Mouse (Mus musculus): ENCODE measurements at regions not wholly inside any gene's neighbourhood (a gene's known extent, or its start where the extent isn't known, plus 50 kb on each side); places are given as distances from the start of the nearest gene placed in this dataset.
"Not testable (repeated sequence)": the region's sequence is repeated elsewhere in the genome, so short reads cannot be mapped to it uniquely, and the experiment has no call there.

DNA sequence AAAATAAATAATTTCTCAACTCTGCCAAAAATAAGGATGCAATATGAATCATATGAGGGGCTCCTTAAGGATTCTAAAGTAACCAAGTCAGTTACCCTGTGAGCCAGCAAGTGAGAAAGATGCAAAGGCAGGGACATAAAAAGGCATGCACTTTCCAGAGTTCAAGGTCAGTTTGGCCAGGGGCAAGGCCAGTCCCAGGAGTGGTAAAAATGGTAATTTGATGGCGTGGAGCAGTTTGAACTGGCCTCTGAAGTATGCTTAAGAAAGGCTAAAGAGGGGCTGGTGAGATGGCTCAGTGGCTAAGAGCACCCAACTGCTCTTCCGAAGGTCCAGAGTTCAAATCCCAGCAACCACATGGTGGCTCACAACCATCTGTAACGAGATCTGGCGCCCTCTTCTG, 68.8 kb downstream of the BC005561 start:
- DNase-seq (ENCODE audit: low read depth) = not testable (repeated sequence)

DNA sequence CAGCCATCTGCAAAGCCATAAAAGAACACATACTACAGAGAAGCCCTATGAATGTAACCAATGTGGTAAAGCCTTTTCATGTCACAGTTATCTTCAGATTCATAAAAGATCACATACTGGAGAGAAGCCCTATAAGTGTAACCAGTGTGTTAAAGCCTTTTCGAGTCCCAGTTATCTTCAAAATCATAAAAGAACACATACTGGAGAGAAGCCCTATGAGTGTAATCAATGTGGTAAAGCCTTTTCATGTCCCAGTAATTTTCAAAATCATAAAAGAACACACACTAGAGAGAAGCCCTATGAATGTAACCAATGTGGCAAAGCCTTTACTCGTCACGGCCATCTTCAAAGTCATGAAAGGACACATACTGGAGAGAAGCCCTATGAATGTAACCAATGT, 74.2 kb downstream of the BC005561 start:
- peak; percentile 27 for DNase-seq (ENCODE audit: low read depth)

DNA sequence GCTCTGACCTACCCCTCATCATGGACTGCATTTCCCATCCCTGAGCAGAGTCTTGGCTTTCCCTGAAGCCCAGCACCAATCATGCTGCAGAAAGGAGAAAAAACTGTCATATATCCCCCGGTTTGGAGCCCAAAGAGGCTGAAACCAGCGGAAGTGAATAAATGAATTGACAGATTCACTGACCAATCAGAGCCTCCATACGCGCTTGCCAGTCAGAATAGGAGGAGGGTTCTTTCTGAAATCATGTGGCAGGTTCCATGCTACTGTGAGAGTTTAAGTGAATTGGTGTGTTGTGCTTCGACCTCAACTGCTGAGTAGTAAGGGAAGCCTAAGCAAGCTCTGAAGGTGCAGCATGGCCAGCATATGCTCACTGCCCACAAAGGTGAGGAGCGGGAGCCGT, 101.0 kb downstream of the BC005561 start:
- DNase-seq (ENCODE audit: low read depth) = no peak
